Mouse (Mus musculus) urinary bladder, postnatal 10 days (tissue): Measurements from ENCODE around the gene Spc25.

Source experiments
- DNase-seq: peaks from one replicate; pipeline ENCODE4 v3.0.0; 2022; ENCODE audit warnings: low spot score

Gene Spc25

GRCm38 (mm10) chr2:69187990-69188389 is 18.0 kb downstream of the Spc25 start:
- no peak for DNase-seq

DNA sequence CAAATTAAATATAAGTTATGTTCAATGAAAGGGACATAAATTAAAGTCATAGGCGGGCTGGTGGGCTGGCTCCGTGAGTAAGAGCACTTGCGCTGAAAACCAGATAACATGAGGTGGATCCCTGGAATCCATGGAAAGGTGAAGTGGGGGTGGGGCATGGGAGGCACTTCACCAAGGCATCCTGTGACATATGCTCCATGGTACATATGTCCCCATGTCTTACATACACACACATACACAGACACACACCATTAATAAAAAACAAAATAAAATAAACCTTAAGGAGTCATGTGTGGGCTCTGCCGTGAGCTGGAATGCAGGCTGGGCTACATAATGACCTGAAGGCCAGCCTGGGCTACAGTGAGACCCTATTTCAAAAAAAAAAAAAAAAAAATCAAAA is 26.3 kb downstream of the Spc25 start:
- no peak for DNase-seq

GRCm38 (mm10) chr2:69175296-69175695 is 30.7 kb downstream of the Spc25 start:
- DNase-seq, result no peak

GRCm38 (mm10) chr2:69170395-69171077 is 35.5 kb downstream of the Spc25 start:
- DNase-seq, result no peak

DNA sequence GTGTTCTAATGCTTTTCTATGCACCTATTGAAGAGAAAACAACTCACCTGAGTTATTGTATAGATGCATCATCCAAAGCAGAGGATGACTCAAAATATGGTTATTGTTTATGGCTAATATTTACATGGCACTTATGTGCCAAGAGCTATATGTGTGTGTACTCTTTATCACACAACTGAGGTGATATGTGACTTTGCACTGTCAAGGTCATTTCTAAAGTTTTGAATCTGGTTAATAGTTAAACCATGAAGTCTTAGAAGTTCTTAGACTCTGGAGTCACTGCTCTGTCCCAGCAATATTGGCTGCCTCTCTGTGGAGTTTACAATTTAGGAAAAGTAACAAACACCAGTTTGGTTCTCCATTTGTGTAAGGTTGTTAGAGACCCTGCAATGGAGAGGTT is 47.1 kb downstream of the Spc25 start:
- DNase-seq, result no peak

DNA sequence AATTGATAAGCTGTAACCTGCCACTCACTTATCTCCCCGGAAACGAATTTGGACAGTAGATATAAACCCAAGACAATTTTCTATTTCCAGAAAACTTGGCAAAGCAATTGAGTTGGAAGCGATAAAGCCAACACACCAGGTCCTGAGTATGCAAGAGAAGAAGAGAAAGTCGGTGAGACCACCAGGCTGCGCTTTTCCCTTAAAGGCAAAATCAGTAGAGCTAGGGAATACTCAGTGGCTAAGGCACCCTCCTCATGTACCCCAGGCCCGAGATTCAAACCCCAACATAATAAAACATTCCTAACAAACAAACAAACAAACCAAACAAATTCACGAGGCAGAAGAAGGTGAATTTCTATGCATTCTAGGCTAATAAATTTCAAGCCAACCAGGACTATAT is 49.7 kb downstream of the Spc25 start:
- DNase-seq, result no peak

- no peak for DNase-seq
These were observed 50.1 kb downstream of the Spc25 start for GRCm38 (mm10) chr2:69155861-69156260.

DNA sequence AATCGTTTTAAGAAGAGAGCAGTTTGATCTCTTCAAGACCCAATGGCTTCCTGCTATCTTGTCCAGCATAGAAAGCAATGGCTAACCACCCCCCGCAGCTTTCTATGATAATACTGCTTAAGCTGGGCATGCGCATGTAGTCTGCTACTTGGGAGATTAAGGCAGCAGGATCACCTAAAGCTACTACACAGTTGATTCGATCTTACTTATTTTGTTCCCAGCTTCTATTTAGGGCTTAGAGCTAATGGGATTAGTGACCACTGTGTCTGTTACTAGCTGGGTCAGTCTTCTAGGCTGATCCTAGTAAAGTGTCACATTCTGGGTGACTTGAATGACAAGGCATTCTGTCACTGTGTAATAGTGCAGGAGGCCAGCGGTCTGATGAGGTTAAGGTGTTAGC is 55.2 kb downstream of the Spc25 start:
- DNase-seq, result no peak

GRCm38 (mm10) chr2:69149154-69149553 is 56.8 kb downstream of the Spc25 start:
- DNase-seq, result no peak

DNA sequence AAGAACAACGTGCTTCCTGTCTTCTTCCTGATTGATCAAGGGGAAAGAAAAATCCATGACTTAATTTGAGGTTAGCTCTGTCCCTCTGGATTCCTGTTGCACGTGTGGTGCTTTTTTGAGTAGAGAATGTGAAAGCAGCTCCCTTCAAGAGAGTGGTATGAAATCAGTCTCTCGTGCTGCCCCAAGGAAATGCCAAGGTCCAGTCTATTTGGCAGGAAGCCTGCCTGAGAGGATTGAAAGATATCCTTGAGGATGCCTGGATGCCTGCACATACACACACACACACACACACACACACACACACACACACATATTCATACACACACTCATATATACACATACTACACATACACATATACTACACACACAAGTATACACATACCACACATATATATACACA is 57.3 kb downstream of the Spc25 start:
- no peak for DNase-seq
